Mouse (Mus musculus) MN1 (cell line): ENCODE data around the gene Nras.

ENCODE experiments used
- DNase-seq: peaks from one replicate; pipeline ENCODE4 v3.0.0-alpha.2; 2016; ENCODE audit warnings: low spot score

Gene Nras

GRCm38 (mm10) chr3:103098662-103099061, 40.6 kb downstream of the Nras start:
- DNase-seq, result no peak

GRCm38 (mm10) chr3:103099667-103100066, 41.6 kb downstream of the Nras start:
- no peak for DNase-seq

- peak; percentile 14 for DNase-seq
These were observed 42.6 kb downstream of the Nras start for GRCm38 (mm10) chr3:103100735-103101134.

- DNase-seq, result no peak
These were observed 43.1 kb downstream of the Nras start for GRCm38 (mm10) chr3:103101194-103101593.

GRCm38 (mm10) chr3:103101909-103102308, 43.8 kb downstream of the Nras start:
- DNase-seq, result no peak

GRCm38 (mm10) chr3:103102454-103103390, 44.6 kb downstream of the Nras start, which contains the start of gene Dennd2c:
Gene Dennd2c (plus strand): TSS chr3:103102604.
- peak; percentile 82 for DNase-seq

- DNase-seq, result no peak
These were observed 49.6 kb downstream of the Nras start for GRCm38 (mm10) chr3:103107565-103108240.

- DNase-seq, result no peak
These were observed 54.1 kb downstream of the Nras start for GRCm38 (mm10) chr3:103112216-103112615.
